Mouse (Mus musculus) neural tube, embryonic 14.5 days (tissue): ENCODE measurements around the gene Tmed6. TPM values are rescaled to one million over a fixed set of nuclear protein-coding genes. Genes with fewer than 3 reads are reported as not detected.
"Not testable (repeated sequence)": the region's sequence is repeated elsewhere in the genome, so short reads cannot be mapped to it uniquely, and the experiment has no call there.

Experiments
- ATAC-seq: fragments of 200-750 bp; cut with Nextera tagmentation; 2 replicates; pipeline ENCODE4 v1.8.0; 2017; ENCODE audit warnings: low read depth, mild to moderate bottlenecking, moderate TSS enrichment, moderate library complexity
- H3K27ac ChIP-seq: fragments of 300-500 bp; sonication (generic); 2 replicates; pipeline ENCODE4 v1.5.1; 2014; ENCODE audit warnings: low read depth, mild to moderate bottlenecking, control low read depth, low read length, moderate library complexity, mixed read lengths
- H3K27me3 ChIP-seq: fragments of 300-500 bp; sonication (generic); 2 replicates; pipeline ENCODE4 v1.6.1; 2014; ENCODE audit warnings: low read length; ENCODE audit not compliant: control insufficient read depth, insufficient read depth
- H3K36me3 ChIP-seq: fragments of 300-500 bp; sonication (generic); 2 replicates; pipeline ENCODE4 v1.6.1; 2014; ENCODE audit warnings: low read length, mixed read lengths; ENCODE audit not compliant: control insufficient read depth, insufficient read depth
- H3K4me1 ChIP-seq: fragments of 300-500 bp; sonication (generic); 2 replicates; pipeline ENCODE4 v1.6.1; 2014; ENCODE audit warnings: low read length; ENCODE audit not compliant: control insufficient read depth, insufficient read depth
- H3K4me2 ChIP-seq: fragments of 300-500 bp; sonication (generic); 2 replicates; pipeline ENCODE4 v1.6.1; 2014; ENCODE audit warnings: mild to moderate bottlenecking, low read depth, low read length, control low read depth
- H3K4me3 ChIP-seq: fragments of 300-500 bp; sonication (generic); 2 replicates; pipeline ENCODE4 v1.5.1; 2014; ENCODE audit warnings: low read depth, low read length, control low read depth, mixed read lengths
- H3K9ac ChIP-seq: fragments of 300-500 bp; sonication (generic); replicated peaks from 2 replicates; pipeline ENCODE4 v1.6.1; 2014; ENCODE audit warnings: low read depth, mild to moderate bottlenecking, control low read depth, low read length, mixed read lengths
- H3K9me3 ChIP-seq: fragments of 300-500 bp; sonication (generic); 2 replicates; pipeline ENCODE4 v1.6.1; 2016; ENCODE audit warnings: low read length; ENCODE audit not compliant: control insufficient read depth
- WGBS: fragments of 180-500 bp; shearing (Covaris S2); extraction: QIAGEN DNeasy Blood & Tissue Kit; methylation state at CpG from one replicate; pipeline ENCODE4 v1.1.7; 2014; 5-methylcytosine and 5-hydroxymethylcytosine counted together
- polyA plus RNA-seq: library from polyadenylated mRNA; unstranded; fragments of >200 nt; fragmentation: Nextera tagmentation; extraction: Ambion mirVana; gene quantifications from 2 replicates; pipeline ENCODE4 v1.2.1, GENCODE M21; 2014

Gene Tmed6
- polyA plus RNA-seq, 1 experiment from 2014 or later: not detected

GRCm38 (mm10) chr8:107108978-107109720, 43.7 kb upstream of the Tmed6 start:
- no peak for ATAC-seq
- no peaks in the 10 kb centered on the region for H3K36me3 ChIP-seq
- H3K27me3 ChIP-seq: no peaks in the 10 kb centered on the region
- no peak overlapping the region for H3K27ac ChIP-seq
- no peak overlapping the region for H3K4me3 ChIP-seq
- WGBS: 74% methylated on average over 23 of the region's 23 CpGs
- no peak overlapping the region for H3K9ac ChIP-seq
- H3K4me2 ChIP-seq: no peak overlapping the region
- no peaks in the 10 kb centered on the region for H3K4me1 ChIP-seq
- H3K9me3 ChIP-seq: no peaks in the 10 kb centered on the region

GRCm38 (mm10) chr8:107108089-107108488, 42.6 kb upstream of the Tmed6 start:
- not testable (repeated sequence) for H3K9me3 ChIP-seq, H3K9ac ChIP-seq, H3K4me1 ChIP-seq, H3K36me3 ChIP-seq, H3K27me3 ChIP-seq, H3K27ac ChIP-seq, ATAC-seq, H3K4me3 ChIP-seq, H3K4me2 ChIP-seq
- 94% methylated on average over 5 of the region's 5 CpGs for WGBS

- no peak for ATAC-seq
- H3K9ac ChIP-seq: no peak overlapping the region
- 8% methylated on average over 4 of the region's 4 CpGs for WGBS
These were observed 39.1 kb upstream of the Tmed6 start for GRCm38 (mm10) chr8:107104547-107104946.

DNA sequence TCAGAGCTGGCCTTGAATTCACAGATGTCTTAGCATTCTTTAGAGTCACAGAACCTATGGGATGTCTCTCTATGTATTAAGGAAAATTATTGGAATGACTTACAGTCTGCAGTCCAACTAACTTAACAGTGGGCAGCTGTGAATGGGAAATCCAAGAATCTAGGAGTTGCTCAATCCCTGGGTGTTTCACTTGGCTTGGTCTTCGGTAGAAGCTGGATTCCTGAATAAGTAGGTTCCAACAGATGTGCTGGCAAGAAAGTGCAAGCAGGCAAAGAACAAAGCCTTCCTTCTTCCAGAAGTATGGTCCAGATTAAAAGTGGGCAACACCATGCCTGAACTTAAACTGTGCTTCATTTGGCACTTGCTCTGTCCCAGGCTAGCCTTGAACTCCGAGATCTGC, 35.2 kb upstream of the Tmed6 start:
- no peak for ATAC-seq
- no peaks in the 10 kb centered on the region for H3K4me1 ChIP-seq
- no peaks in the 10 kb centered on the region for H3K9me3 ChIP-seq
- H3K4me2 ChIP-seq: no peak overlapping the region
- no peaks in the 10 kb centered on the region for H3K27me3 ChIP-seq
- 90% methylated on average over 2 of the region's 2 CpGs for WGBS
- no peak overlapping the region for H3K4me3 ChIP-seq
- no peaks in the 10 kb centered on the region for H3K36me3 ChIP-seq
- no peak overlapping the region for H3K27ac ChIP-seq
- no peak overlapping the region for H3K9ac ChIP-seq

More at GRCm38 (mm10) chr8:107104547-107104946, 39.1 kb upstream of the Tmed6 start:
- Histone ChIP-seq H3K27ac (no peak overlapping the region), H3K4me2 (no peak overlapping the region), H3K36me3 (no peaks in the 10 kb centered on the region), H3K4me1 (no peaks in the 10 kb centered on the region), H3K9me3 (no peaks in the 10 kb centered on the region), H3K27me3 (no peaks in the 10 kb centered on the region), H3K4me3 (no peak overlapping the region)

DNA sequence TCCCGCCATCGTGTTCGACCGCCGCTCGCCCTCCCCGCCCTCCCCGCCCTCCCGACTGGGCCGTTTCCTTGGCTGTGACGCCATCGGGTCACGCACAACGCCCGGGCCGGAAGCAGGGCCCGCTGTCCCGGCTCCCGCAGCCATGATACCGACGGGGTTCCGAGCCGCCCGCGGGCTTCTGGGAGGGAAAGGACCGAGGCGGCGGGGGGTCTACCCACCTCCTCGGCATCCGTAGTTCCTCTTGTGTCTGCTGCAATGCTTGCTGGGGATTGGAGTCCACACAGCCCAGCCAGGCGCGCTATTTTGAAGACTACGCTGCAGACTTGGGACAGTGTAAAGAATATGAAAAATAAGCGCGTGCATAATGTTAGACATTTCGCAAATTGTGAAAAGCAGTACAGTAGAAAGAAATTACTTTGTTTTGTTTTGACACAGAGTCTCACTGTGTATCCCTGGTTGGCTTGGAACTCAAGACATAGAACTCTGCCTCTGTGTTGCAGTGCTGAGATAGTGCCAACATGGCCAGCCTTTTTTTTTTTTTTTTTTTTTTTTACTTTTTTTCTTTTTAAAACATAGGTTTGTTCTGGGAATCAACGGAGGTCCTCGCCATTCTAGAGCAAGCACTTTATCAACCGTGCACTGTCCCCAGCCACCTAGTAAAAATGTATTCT, 31.1 kb upstream of the Tmed6 start, which contains the start of gene Terf2:
Gene Terf2, minus strand, starts transcription at position 182 of the 671 bp plus-strand sequence.
- Histone ChIP-seq H3K4me1 (peaks cover 11% of the 10 kb centered on the region; the same call in 1 of the 2 replicates), H3K9me3 (no peaks in the 10 kb centered on the region), H3K4me2 (peak within 1 kb of the TSS; percentile 54), H3K27ac (peak within 1 kb of the TSS; percentile 89), H3K36me3 (no peaks in the 10 kb centered on the region), H3K4me3 (peak within 1 kb of the TSS; percentile 81), H3K27me3 (no peaks in the 10 kb centered on the region), H3K9ac (peak within 1 kb of the TSS; percentile 87)
- peak; percentile 97 for ATAC-seq
- WGBS: 5% methylated on average over 31 of the region's 39 CpGs

GRCm38 (mm10) chr8:107095717-107096365, 30.4 kb upstream of the Tmed6 start:
- Histone ChIP-seq H3K9ac (peak overlapping the region; percentile 87), H3K27me3 (no peaks in the 10 kb centered on the region), H3K4me2 (peak overlapping the region; percentile 54), H3K4me1 (peaks cover 11% of the 10 kb centered on the region; the same call in 1 of the 2 replicates), H3K4me3 (peak overlapping the region; percentile 81), H3K9me3 (no peaks in the 10 kb centered on the region), H3K36me3 (peaks cover under 1% of the 10 kb centered on the region; the same call in 1 of the 2 replicates), H3K27ac (peak overlapping the region; percentile 89)
- under 1% methylated on average over 42 of the region's 53 CpGs for WGBS
- ATAC-seq: peak; percentile 79

- H3K9me3 ChIP-seq: no peaks in the 10 kb centered on the region
- H3K36me3 ChIP-seq: peaks cover 12% of the 10 kb centered on the region; the same call in 1 of the 2 replicates
- H3K4me2 ChIP-seq: no peak overlapping the region
- H3K9ac ChIP-seq: no peak overlapping the region
- H3K4me3 ChIP-seq: no peak overlapping the region
- H3K4me1 ChIP-seq: peaks cover 11% of the 10 kb centered on the region; the same call in 1 of the 2 replicates
- 99% methylated on average over 7 of the region's 7 CpGs for WGBS
- H3K27ac ChIP-seq: no peak overlapping the region
- no peaks in the 10 kb centered on the region for H3K27me3 ChIP-seq
- ATAC-seq: no peak
These were observed 25.1 kb upstream of the Tmed6 start for GRCm38 (mm10) chr8:107090531-107090930.

GRCm38 (mm10) chr8:107088526-107089063, 23.2 kb upstream of the Tmed6 start:
- ATAC-seq: no peak
- no peak overlapping the region for H3K9ac ChIP-seq
- no peaks in the 10 kb centered on the region for H3K27me3 ChIP-seq
- H3K4me1 ChIP-seq: no peaks in the 10 kb centered on the region
- H3K9me3 ChIP-seq: no peaks in the 10 kb centered on the region
- H3K4me3 ChIP-seq: no peak overlapping the region
- no peak overlapping the region for H3K4me2 ChIP-seq
- WGBS: 98% methylated on average over 5 of the region's 5 CpGs
- H3K36me3 ChIP-seq: peaks cover 12% of the 10 kb centered on the region; the same call in 1 of the 2 replicates
- H3K27ac ChIP-seq: no peak overlapping the region
